Mouse (Mus musculus) embryonic facial prominence, embryonic 10.5 days (tissue): ENCODE results near the gene Strn. TPM values are rescaled to one million over a fixed set of nuclear protein-coding genes. Genes with fewer than 3 reads are reported as not detected.

Experiments
- DNase-seq: peaks from one replicate; pipeline ENCODE4 v3.0.0-alpha.2; 2017; ENCODE audit warnings: low spot score
- H3K27ac ChIP-seq: fragments of 300-500 bp; sonication (generic); replicated peaks from 2 replicates; pipeline ENCODE4 v1.5.1; 2016; ENCODE audit warnings: mild to moderate bottlenecking
- H3K27me3 ChIP-seq: fragments of 300-500 bp; sonication (generic); replicated peaks from 2 replicates; pipeline ENCODE4 v1.6.1; 2016; ENCODE audit warnings: low read depth, mild to moderate bottlenecking; ENCODE audit not compliant: poor library complexity, severe bottlenecking
- H3K36me3 ChIP-seq: fragments of 300-500 bp; sonication (generic); replicated peaks from 2 replicates; pipeline ENCODE4 v1.6.1; 2016; ENCODE audit warnings: mild to moderate bottlenecking, moderate library complexity
- H3K4me1 ChIP-seq: fragments of 300-500 bp; sonication (generic); 2 replicates; pipeline ENCODE4 v1.6.1; 2016
- H3K4me3 ChIP-seq: fragments of 300-500 bp; sonication (generic); 2 replicates; pipeline ENCODE4 v1.5.1; 2016; ENCODE audit warnings: mild to moderate bottlenecking, moderate library complexity
- H3K9me3 ChIP-seq: fragments of 300-500 bp; sonication (generic); 2 replicates; pipeline ENCODE4 v1.6.1; 2016; ENCODE audit warnings: mild to moderate bottlenecking
- WGBS: fragments of 180-500 bp; shearing (Covaris S2); methylation state at CpG from one replicate; pipeline ENCODE4 v1.1.7; 2016; 5-methylcytosine and 5-hydroxymethylcytosine counted together
- polyA plus RNA-seq: library from polyadenylated mRNA; unstranded; fragments of >200 nt; fragmentation: Nextera tagmentation; extraction: Ambion mirVana; gene quantifications from 2 replicates; pipeline ENCODE4 v1.2.1, GENCODE M21; 2016

Gene Strn
- polyA plus RNA-seq, 1 experiment from 2014 or later, result 7.1 TPM

DNA sequence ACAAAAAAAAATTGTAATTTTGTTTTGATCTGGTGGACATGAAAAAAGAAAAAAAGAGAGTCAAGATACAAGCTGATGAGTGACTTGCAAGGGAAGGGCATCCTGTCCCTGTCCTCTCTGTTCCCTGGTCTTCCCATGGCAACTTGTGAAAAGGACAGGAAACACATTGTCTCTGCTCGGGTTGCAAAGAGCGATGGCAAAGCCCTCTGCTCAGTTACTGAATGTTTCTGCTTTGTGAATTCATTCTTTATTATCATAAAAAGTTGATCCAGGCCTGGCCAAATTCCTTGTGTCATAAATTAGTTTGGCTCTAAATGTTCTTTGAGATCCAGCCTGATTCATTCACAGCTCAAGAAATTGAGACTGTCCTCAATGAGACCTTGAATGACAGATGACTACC, 775 bp upstream of the Strn start:
- WGBS, result 28% methylated on average over 2 of the region's 2 CpGs
- no peak overlapping the region for H3K4me3 ChIP-seq
- H3K4me1 ChIP-seq, result peaks cover 21% of the 10 kb centered on the region
- no peak overlapping the region for H3K27ac ChIP-seq
- no peaks in the 10 kb centered on the region for H3K36me3 ChIP-seq
- no peaks in the 10 kb centered on the region for H3K27me3 ChIP-seq
- DNase-seq, result no peak
- H3K9me3 ChIP-seq, result no peaks in the 10 kb centered on the region

DNA sequence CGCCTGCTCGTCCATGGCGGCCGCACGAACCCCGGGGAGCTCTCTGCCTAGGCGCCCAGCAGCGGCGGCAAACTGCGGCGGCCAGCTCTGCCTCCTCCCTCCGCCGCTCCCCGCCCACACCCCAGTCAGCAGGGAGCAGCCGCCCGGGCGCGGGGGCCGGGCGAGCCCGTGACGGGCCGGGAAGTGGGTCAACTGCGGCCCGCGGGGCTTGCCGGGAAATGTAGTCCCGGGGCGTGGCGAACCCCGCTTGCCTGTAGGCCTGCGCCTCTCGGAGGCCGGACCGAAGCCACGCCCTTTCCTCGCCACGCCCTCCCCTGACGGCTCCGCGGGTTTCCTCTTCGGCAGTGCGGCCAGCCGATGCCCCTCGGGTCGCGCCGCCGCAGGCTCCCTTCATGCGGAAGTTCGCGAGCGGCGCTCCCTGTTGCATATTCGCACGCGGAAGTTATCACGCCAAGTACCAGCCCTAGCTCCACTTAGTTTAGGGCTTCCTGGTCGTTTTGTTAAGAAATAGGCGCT, 465 bp downstream of the Strn start:
- Histone ChIP-seq H3K4me3 (peak overlapping the region; percentile 84), H3K9me3 (no peaks in the 10 kb centered on the region), H3K27me3 (no peaks in the 10 kb centered on the region), H3K4me1 (peaks cover 25% of the 10 kb centered on the region), H3K27ac (peak overlapping the region; percentile 96), H3K36me3 (no peaks in the 10 kb centered on the region)
- DNase-seq, result peak; percentile 99
- WGBS, result under 1% methylated on average over 60 of the region's 60 CpGs

DNA sequence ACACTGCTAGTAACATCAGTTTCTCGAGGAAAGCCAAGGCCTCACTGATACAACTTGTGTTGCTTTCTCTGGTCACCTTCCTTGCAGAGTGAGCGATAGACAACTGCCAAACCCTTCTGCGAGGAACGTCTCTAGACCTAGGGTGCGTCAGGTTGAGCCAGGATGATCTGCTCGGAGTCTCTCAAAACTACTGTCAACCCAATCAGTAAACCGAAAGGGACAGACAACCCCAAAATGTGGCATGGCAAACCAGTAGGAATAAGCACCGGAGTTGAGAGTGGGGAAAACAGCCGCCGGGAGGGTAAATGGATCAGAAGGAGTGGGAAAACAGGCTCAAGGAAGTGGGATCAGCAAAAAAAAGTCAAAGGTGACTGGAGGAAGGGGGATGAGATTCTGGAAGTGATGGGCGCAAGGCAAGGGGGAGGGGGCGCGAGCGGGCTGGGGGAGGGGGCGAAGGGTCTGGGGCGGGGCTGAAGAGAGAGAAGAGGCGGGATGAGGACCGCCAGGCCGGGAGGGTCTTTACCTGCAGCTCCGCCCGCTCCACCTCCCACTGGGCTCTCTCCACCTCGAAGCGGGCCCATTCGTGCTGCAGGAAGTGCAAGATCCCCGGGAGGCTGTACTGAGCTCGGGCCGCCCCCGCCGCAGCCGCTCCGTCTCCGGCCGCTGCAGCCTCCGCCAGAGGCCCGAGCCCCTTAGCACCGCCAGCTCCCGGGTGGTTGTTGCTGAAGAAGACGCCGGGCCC, 1.1 kb downstream of the Strn start:
- Histone ChIP-seq H3K27me3 (no peaks in the 10 kb centered on the region), H3K36me3 (no peaks in the 10 kb centered on the region), H3K9me3 (no peaks in the 10 kb centered on the region), H3K27ac (peak overlapping the region; percentile 96), H3K4me1 (peaks cover 25% of the 10 kb centered on the region), H3K4me3 (peak overlapping the region; percentile 84)
- DNase-seq, result peak; percentile 80
- under 1% methylated on average over 37 of the region's 39 CpGs for WGBS

DNA sequence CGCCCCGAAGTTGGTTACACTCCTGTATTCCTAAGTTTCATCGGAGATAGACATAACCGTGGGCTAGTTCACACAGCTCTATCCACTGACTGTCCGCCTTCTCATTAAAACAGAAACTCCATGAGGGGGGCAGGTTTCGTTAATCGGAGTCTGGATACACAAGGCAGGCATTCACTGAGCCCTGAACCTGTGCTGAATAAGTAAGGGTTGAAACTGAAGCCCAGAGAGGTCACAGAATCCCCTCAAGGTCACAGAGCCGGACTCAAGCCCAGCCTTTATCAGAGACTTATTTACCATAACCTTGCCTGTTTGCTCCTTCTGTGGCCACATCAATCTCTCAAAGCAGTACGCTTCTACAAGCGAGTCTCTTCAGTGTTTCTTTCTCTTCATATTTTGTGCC, 2.2 kb downstream of the Strn start:
- 68% methylated on average over 10 of the region's 10 CpGs for WGBS
- no peak for DNase-seq
- peak overlapping the region; percentile 84 for H3K4me3 ChIP-seq

DNA sequence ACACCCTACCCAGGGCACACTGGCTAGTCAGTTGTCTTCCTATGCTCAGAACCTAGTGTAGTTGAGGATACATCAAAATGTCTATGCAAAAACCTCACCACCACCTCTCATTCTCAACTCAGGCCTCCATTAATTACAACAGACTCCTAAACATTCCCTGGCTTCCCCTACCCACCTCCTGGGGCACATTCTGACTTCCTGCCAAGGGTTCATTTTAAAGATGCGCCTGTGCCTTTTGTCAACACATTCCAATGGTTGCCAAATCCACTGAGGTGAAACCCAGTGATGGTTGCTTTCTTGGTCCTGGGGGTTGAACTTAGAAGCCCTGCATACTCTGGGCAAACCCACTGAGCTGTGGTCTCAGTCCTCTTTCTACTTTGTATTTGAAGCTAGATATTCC, 4.9 kb downstream of the Strn start:
- H3K4me1 ChIP-seq, result peaks cover 25% of the 10 kb centered on the region
- no peaks in the 10 kb centered on the region for H3K9me3 ChIP-seq
- no peaks in the 10 kb centered on the region for H3K27me3 ChIP-seq
- no peak overlapping the region for H3K4me3 ChIP-seq
- no peaks in the 10 kb centered on the region for H3K36me3 ChIP-seq
- no peak overlapping the region for H3K27ac ChIP-seq
- 67% methylated on average over 1 of the region's 1 CpGs for WGBS
- no peak for DNase-seq

More for the DNA sequence above, 2.2 kb downstream of the Strn start:
- H3K9me3 ChIP-seq, result no peaks in the 10 kb centered on the region
- H3K36me3 ChIP-seq, result no peaks in the 10 kb centered on the region
- H3K27ac ChIP-seq, result no peak overlapping the region; the same call in 1 of the 2 replicates
- no peaks in the 10 kb centered on the region for H3K27me3 ChIP-seq
- H3K4me1 ChIP-seq, result peaks cover 25% of the 10 kb centered on the region

DNA sequence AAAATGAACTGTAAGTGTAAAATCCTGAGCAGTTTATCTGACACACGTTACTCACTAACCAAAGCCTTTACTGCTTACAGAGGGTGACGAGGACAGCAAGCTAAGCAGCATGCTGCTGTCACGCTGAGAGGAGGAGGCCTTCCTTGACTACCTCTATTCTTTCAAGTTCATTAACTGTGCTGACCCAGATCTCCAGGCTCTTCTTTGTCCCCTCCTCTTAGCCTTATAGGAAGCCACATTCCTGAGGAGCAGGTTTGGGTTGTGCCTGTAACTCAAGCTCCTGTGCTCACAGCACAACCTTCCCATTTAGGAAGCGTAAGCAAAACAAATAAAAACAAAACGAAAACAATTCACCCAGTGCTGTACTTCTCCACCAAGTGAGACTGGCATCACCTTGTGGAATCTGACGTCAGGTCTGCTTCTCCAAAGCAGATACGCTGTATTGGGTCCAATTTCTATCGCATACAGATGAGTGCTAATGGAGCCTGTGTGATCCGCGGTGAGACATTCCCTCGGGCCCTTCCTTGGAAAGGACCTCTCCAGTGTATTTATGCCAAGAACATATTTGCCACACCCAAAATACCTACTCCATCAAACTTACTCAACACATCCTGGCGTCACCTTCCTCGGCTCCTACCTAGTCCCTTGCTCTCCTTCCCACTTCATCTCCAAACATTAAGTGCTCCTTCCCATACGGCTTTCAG, 10.1 kb downstream of the Strn start:
- 75% methylated on average over 14 of the region's 14 CpGs for WGBS
- Histone ChIP-seq H3K36me3 (no peaks in the 10 kb centered on the region), H3K9me3 (no peaks in the 10 kb centered on the region), H3K4me3 (no peak overlapping the region), H3K27ac (no peak overlapping the region), H3K4me1 (peaks cover 3% of the 10 kb centered on the region; the same call in 1 of the 2 replicates), H3K27me3 (no peaks in the 10 kb centered on the region)
- DNase-seq, result no peak

DNA sequence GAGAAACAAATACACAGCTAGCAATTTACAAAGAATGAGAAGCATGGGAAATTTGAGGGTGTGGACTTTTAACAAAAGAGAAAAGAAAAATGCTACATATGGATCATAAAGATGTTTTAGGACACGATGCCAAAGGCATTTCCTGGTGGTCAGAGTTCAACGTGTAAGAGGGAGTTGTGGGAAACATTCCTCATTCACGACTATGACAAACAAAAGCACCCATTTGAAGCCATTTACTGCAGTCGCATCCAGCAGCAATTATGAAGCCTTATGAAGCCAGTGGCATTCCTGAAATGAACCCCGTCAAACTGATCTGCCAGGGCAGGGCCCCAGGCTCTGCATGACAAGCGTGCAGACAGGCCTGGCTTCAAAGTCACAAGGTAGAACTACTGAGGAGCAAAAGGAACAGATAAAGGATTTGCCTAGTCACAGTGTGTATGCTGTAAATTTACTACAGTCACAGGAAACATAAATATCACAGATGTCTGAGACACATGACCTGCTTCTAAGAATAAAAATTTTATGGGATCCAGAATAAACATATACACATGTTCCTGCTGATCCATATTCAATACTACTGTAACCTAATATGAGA, 12.4 kb downstream of the Strn start:
- no peaks in the 10 kb centered on the region for H3K9me3 ChIP-seq
- H3K36me3 ChIP-seq, result no peaks in the 10 kb centered on the region
- H3K4me3 ChIP-seq, result no peak overlapping the region
- DNase-seq, result no peak
- no peaks in the 10 kb centered on the region for H3K27me3 ChIP-seq
- WGBS, result 63% methylated on average over 6 of the region's 6 CpGs
- peaks cover 3% of the 10 kb centered on the region; the same call in 1 of the 2 replicates for H3K4me1 ChIP-seq
- H3K27ac ChIP-seq, result no peak overlapping the region

DNA sequence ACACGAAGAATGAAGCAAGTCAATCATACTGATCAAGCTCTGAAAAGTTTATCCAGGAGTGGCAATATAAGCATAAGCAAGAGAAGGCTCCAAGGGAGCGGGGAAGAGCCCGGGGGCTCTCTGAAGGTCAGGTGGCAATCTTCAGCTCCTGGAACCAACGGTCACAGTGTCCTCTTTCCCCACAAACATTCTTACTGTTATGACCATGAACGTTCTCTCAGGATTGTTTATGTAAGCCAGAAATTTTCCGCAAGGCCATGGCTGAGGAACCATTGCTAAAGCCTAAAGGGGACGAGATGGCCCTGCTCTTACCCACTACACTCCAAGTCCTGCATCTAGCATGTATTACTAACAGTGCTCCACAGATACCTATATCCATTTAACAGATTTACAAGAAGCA, 15.3 kb downstream of the Strn start:
- H3K9me3 ChIP-seq, result no peaks in the 10 kb centered on the region
- no peak overlapping the region for H3K4me3 ChIP-seq
- peaks cover 13% of the 10 kb centered on the region for H3K36me3 ChIP-seq
- no peak overlapping the region for H3K27ac ChIP-seq
- WGBS, result 86% methylated on average over 7 of the region's 7 CpGs
- no peaks in the 10 kb centered on the region for H3K4me1 ChIP-seq
- no peak for DNase-seq
- H3K27me3 ChIP-seq, result no peaks in the 10 kb centered on the region

DNA sequence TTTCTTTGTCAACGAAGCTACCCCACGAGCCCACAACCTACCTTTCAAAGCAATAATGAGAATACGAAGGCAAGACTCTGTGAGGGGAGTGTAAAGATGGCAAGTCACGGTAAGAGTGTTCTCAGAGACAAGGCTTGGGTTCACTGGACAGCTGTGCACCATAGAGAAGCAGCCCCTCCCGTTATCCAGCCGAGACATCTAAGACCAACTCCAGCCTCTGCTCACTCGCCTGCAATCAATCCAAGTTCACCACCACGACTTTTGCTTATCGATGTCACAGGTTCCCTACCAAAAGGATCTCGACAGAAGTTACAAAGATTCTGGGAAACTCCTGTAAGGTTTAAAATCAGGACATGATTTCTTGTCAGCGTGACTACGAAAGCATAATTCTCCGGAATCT, 17.9 kb downstream of the Strn start:
- H3K36me3 ChIP-seq, result peaks cover 13% of the 10 kb centered on the region
- no peaks in the 10 kb centered on the region for H3K4me1 ChIP-seq
- no peak for DNase-seq
- H3K27me3 ChIP-seq, result no peaks in the 10 kb centered on the region
- H3K4me3 ChIP-seq, result no peak overlapping the region
- no peak overlapping the region for H3K27ac ChIP-seq
- H3K9me3 ChIP-seq, result no peaks in the 10 kb centered on the region
- 94% methylated on average over 13 of the region's 13 CpGs for WGBS

DNA sequence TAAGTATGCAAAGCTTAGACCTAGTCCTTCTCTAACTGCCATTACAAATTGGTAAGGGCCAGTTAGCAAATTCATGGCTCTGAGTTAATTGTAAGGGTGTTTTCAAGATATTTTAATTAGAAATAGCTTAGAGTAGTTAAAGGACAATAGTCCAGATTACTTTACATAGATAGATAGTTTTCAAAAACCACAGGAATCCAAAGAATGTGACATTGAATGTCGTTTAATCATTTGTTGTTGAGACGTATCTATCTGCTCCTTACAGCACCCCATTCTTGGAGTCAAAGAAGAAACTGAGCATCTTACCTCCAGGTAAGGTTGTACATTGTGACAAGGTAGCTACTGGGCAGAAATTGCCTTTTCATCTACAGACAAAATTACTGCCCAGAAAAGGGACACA, 26.7 kb downstream of the Strn start:
- no peak overlapping the region for H3K27ac ChIP-seq
- no peak overlapping the region for H3K4me3 ChIP-seq
- DNase-seq, result no peak
- no peaks in the 10 kb centered on the region for H3K27me3 ChIP-seq
- H3K36me3 ChIP-seq, result peaks cover 13% of the 10 kb centered on the region
- peaks cover 6% of the 10 kb centered on the region; the same call in 1 of the 2 replicates for H3K9me3 ChIP-seq
- no peaks in the 10 kb centered on the region for H3K4me1 ChIP-seq
- 69% methylated on average over 2 of the region's 2 CpGs for WGBS

DNA sequence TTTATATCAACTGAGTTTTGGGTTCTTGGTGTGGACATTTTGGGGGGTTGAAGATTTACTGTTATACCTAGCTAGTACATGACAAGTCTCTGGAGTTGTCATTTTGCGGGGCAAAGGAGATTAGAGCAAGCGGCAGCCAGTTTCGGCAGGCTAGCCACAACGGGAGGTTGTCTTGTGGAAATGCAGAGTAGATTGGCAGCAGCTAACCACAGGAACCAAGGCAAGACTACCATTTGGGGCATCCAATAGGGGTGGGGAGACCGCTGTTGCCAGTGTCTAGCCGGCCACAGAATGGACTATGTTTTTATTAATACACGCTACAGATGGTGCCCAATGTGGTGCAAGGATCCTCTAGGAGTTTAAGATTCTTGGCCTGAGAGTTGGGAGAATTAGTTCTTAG, 28.6 kb downstream of the Strn start:
- Histone ChIP-seq H3K9me3 (peaks cover 6% of the 10 kb centered on the region; the same call in 1 of the 2 replicates), H3K27ac (no peak overlapping the region), H3K27me3 (no peaks in the 10 kb centered on the region), H3K4me1 (no peaks in the 10 kb centered on the region), H3K36me3 (peaks cover 22% of the 10 kb centered on the region), H3K4me3 (no peak overlapping the region)
- no peak for DNase-seq
- 90% methylated on average over 7 of the region's 7 CpGs for WGBS

DNA sequence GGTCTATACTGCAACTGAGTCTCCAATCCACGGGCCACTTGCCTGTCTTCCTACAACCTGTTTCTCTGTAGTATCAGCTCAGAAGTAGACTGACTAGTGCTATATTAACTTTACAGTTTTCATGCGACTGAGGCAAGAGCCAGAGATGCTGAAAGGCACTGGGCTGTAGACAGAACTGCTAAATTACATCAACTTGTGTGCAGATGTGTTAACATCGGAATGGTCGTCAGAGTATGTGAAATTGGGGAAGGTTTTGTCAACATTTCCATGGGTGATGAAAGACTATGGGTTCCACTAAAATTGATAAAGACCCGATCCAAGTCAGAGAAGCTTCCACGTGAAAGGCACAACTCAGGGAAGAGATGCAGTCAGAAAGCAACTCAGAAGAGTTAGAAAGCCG, 34.0 kb downstream of the Strn start:
- no peak overlapping the region for H3K4me3 ChIP-seq
- peaks cover 22% of the 10 kb centered on the region for H3K36me3 ChIP-seq
- DNase-seq, result no peak
- no peaks in the 10 kb centered on the region for H3K27me3 ChIP-seq
- H3K9me3 ChIP-seq, result peaks cover 6% of the 10 kb centered on the region; the same call in 1 of the 2 replicates
- WGBS, result 95% methylated on average over 7 of the region's 7 CpGs
- H3K4me1 ChIP-seq, result no peaks in the 10 kb centered on the region
- H3K27ac ChIP-seq, result no peak overlapping the region
